Mouse (Mus musculus) MN1 (cell line): Measurements from ENCODE around the gene Neurl2.
"Not testable (repeated sequence)": the region's sequence is repeated elsewhere in the genome, so short reads cannot be mapped to it uniquely, and the experiment has no call there.

Source experiments
- DNase-seq: peaks from one replicate; pipeline ENCODE4 v3.0.0-alpha.2; 2016; ENCODE audit warnings: low spot score

Neurl2 gene

GRCm38 (mm10) chr2:164833314-164833959 lies at the start of gene Neurl2:
TSS of gene Neurl2 (minus strand) at chr2:164833456.
- DNase-seq: peak; percentile 95

GRCm38 (mm10) chr2:164882619-164883018 lies 49.4 kb upstream of the Neurl2 start:
- no peak for DNase-seq

- peak; percentile 97 for DNase-seq
Measured at GRCm38 (mm10) chr2:164879568-164880277, 46.5 kb upstream of the Neurl2 start.

- peak; percentile 92 for DNase-seq
Measured at GRCm38 (mm10) chr2:164879228-164879567, 45.9 kb upstream of the Neurl2 start, which contains the start of gene Pcif1. TSS of gene Pcif1 (plus strand) at chr2:164879304.

DNA sequence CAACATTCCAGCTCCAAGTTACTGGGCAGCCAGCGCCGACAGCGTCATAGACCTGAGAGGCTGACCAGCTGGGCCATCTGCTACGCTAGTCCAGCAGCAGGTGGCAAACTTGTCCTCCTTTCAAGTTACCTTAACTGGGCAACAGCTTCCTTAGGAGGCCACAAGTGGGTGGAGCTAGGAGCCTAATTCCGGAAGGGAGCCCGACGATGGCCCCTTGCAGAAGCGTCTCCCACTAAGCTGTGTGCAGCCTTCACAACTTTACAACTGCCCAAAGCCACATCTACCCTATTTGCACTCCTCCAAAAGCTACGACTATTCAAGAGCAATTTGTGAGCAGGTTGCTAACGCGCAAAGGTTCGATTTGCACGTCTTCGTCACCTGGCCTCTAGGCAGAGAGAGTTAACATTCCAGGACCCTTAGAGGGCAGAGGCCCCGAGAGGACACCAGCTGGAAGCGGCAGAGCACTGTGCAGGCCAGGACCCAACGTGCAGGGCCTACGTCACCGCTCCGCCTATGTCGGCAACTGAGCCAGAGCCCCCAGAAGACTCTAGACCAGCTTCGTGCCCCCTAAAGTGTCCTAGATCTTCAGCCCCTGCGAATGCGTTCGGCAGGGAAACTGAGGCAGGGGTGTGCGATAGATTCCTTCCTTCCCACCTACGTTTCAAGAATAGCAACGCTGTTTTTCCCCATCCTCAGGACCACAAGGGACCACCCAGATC lies 45.4 kb upstream of the Neurl2 start:
- DNase-seq: peak; percentile 82

DNA sequence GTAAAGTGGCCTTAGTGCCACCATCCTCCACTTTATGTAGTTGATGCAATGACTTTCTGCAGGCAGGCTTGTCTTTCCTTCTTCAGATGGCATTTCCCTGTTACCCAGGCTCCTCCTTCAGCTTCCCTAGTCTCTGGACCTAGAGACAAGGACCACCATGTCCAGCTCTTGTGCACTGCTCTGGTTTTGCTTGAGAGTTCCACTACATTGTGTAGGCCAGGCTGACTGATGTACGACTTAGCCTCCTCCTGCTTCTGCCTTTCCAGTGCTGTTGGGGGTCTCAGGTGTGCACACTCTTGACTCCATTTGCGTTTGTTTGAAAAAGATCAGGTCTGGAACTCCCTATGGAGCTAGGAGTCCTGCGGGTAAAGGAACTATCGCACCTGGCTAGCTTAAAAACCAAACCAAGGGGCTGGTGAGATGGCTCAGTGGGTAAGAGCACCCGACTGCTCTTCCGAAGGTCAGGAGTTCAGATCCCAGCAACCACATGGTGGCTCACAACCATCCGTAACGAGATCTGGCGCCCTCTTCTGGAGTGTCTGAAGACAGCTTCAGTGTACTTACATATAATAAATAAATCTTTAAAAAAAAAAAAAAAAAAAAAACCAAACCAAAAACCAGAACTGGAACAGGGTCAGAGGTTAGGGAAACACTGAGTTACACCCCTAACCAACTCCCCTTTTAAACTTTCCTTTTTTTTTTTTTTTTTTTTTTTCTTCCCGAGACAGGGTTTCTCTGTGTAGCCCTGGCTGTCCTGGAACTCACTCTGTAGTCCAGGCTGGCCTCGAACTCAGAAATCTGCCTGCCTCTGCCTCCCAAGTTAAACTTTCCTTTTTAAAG lies 44.3 kb upstream of the Neurl2 start:
- not testable (repeated sequence) for DNase-seq

- DNase-seq: not testable (repeated sequence)
Measured at GRCm38 (mm10) chr2:164875648-164876047, 42.4 kb upstream of the Neurl2 start.

DNA sequence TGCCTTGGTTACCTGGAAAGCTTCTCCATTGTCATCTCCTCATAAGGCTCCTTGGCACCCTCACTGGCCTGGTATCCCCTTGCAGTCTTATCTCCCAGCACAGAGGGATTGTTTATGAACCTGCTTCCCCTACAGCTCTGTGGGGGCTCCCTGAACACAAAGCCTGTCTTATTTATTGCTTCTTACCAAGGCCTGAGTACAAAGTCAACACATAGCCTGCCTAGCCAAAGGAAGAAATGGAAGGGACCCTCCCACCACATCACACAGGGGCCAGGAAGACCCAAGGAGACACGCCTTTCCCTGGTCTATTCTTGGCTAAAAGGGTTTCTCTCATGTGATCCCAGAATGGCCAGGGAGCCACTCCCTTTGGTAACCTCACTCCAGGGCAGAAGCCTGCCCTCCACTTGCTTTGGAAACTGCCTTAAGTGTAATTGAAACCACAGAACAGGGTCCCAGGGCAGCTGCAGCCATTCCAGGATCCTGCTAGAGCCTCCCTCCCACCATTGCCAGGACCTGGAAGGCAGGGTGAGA lies 41.0 kb upstream of the Neurl2 start:
- DNase-seq: no peak

- DNase-seq: no peak
Measured at GRCm38 (mm10) chr2:164873621-164874020, 40.4 kb upstream of the Neurl2 start.

- no peak for DNase-seq
Measured at GRCm38 (mm10) chr2:164871602-164872303, 38.5 kb upstream of the Neurl2 start.

GRCm38 (mm10) chr2:164868491-164868890 lies 35.2 kb upstream of the Neurl2 start:
- DNase-seq: no peak

- DNase-seq: no peak
Measured at GRCm38 (mm10) chr2:164867566-164867965, 34.3 kb upstream of the Neurl2 start.

DNA sequence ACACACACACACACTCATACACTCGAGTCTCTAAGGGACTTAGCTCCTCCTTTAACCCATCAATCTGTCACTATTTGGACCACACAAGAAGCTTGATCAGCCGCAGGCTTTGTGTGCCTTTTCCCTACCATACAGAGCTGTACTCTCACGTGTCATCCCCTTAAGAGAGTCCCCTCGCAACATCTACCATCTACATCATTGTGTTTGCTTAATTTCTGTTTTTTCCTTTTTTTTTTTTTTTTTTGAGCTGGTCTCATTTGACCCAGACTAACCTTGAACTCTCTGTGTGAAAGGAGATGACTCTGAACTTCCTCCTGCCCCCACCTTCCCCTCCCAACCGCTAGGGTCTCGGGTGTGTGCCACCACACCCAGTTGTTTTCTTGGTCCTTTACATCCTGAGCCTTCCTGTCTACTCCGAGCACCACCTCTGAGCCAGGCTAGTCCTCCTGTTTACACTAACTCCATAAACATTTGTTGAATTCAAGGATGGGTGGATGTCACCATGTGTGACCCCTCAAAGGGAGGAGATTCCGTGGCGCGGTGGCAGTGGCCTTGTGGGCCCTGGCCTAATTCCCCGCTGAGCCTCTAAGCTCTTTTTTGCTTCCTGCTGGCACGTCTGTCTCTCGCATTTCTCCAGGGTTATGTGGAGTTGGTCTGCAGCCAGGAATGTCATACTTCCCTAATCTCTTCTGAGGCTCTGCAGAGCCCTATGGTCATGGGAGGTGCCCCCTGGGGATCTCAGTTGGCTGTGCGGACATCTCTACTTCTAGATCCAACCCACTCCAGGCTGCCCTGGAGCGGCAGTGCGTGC lies 33.7 kb upstream of the Neurl2 start:
- peak; percentile 94 for DNase-seq

DNA sequence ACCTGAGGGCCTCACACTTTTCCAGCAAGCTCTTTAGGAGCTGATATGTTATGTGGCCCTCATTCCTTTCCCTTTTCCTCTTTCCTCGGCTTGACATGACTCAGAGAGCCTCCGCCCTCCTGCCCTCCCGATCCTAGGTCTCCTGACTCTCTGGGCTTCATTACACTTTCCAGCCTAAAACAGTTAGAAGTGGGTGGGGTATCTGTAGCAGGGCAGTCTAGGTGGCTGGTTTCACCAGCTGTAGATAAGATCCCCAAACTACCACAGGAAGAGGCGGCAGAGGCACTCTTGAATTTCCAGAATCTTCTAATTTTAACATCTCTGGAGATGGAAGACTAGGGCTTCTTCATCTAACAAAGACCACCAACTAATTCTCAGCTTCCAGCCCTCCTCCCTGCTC lies 31.3 kb upstream of the Neurl2 start:
- DNase-seq: no peak

- DNase-seq: not testable (repeated sequence)
Measured at GRCm38 (mm10) chr2:164863411-164863810, 30.2 kb upstream of the Neurl2 start.

- DNase-seq: peak; percentile 90
Measured at GRCm38 (mm10) chr2:164862179-164862861, 29.1 kb upstream of the Neurl2 start.

DNA sequence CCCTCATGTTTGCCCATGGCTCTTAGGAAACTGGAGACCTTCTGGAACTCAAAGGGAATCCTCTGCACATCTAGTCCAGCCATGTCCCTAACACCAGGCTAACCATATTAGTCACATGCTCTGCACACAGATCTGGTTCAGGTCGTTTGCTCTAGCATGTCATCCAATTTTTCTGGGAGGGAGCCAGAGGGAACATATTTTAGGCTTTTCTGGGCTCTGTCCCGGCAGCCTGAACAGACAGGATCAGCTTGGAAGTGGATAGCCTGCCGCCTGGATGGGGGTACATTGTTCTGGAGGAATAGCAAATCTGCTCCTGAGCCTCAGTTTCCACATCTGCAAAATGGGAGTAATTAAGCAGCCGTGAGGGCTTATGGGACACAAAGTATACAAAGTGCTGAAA lies 27.8 kb upstream of the Neurl2 start:
- DNase-seq: no peak

GRCm38 (mm10) chr2:164859640-164860432 lies 26.6 kb upstream of the Neurl2 start:
- DNase-seq: no peak

DNA sequence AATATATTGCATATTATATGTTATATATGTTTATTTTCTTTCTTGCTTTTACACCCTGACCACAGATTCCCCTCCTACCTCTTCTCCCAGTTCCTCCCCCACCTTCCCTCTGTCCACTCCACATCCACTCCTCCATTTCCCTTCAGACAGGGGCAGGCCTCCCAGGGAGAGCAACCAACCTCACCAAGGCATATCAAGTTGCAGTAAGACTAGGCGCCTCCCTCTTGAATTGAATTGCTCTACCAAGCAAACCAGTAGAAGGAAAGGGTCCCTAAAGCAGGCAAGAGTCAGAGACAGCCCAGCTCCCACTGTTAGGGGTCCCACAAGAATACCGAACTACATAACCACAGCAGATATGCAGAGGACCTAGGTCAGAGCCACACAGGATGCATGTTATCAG lies 25.9 kb upstream of the Neurl2 start:
- DNase-seq: no peak
